Mouse (Mus musculus): ENCODE measurements around the gene Malrd1. TPM values are rescaled to one million over a fixed set of nuclear protein-coding genes. Genes with fewer than 3 reads are reported as not detected.

The Malrd1 gene
- polyA plus RNA-seq (2015; fragmentation: Nextera tagmentation; extraction: Ambion mirVana) = 0.03 TPM in 1 of 2 replicates, not detected in the other

- Histone ChIP-seq H3K4me1 (ENCODE audit: control insufficient read depth, insufficient read depth, low read length) (no peaks in the 10 kb centered on the region), H3K9ac (ENCODE audit: low read length) (no peak within 1 kb of the TSS), H3K27me3 (ENCODE audit: control insufficient read depth, insufficient read depth, low read length) (no peaks in the 10 kb centered on the region), H3K4me2 (ENCODE audit: low read depth, low read length) (no peak within 1 kb of the TSS), H3K36me3 (ENCODE audit: control insufficient read depth, insufficient read depth) (no peaks in the 10 kb centered on the region), H3K9me3 (replicated peaks; ENCODE audit: control insufficient read depth, low read length) (peaks cover 6% of the 10 kb centered on the region; the same call in 1 of the 2 replicates), H3K27ac (ENCODE audit: low read length) (no peak within 1 kb of the TSS), H3K4me3 (ENCODE audit: low read length) (no peak within 1 kb of the TSS)
- 57% methylated on average over 2 of the region's 2 CpGs for WGBS
- ATAC-seq (replicated peaks; ENCODE audit: extremely low read depth, insufficient read depth, low FRiP score) = no peak
Measured at GRCm38 (mm10) chr2:15526241-15526924, at the start of gene Malrd1. Gene Malrd1 (plus strand): TSS chr2:15526479.

GRCm38 (mm10) chr2:15538643-15539042 lies 12.4 kb downstream of the Malrd1 start:
- H3K36me3 ChIP-seq (ENCODE audit: control insufficient read depth, insufficient read depth) = no peaks in the 10 kb centered on the region
- peak overlapping the region; percentile 16; the same call in 1 of the 2 replicates for H3K27ac ChIP-seq (ENCODE audit: low read length)
- no peak overlapping the region for H3K4me3 ChIP-seq (ENCODE audit: low read length)
- no peak overlapping the region for H3K4me2 ChIP-seq (ENCODE audit: low read depth, low read length)
- H3K27me3 ChIP-seq (ENCODE audit: control insufficient read depth, insufficient read depth, low read length) = no peaks in the 10 kb centered on the region
- no peak overlapping the region for H3K9ac ChIP-seq (ENCODE audit: low read length)
- peaks cover 3% of the 10 kb centered on the region; the same call in 1 of the 2 replicates for H3K4me1 ChIP-seq (ENCODE audit: control insufficient read depth, insufficient read depth, low read length)
- H3K9me3 ChIP-seq (replicated peaks; ENCODE audit: control insufficient read depth, low read length) = no peaks in the 10 kb centered on the region
- WGBS = 19% methylated on average over 1 of the region's 1 CpGs
- peak; percentile 89 for ATAC-seq (replicated peaks; ENCODE audit: extremely low read depth, insufficient read depth, low FRiP score)

GRCm38 (mm10) chr2:15613327-15613948 lies 87.2 kb downstream of the Malrd1 start:
- no peaks in the 10 kb centered on the region for H3K4me1 ChIP-seq (ENCODE audit: control insufficient read depth, insufficient read depth, low read length)
- no peak overlapping the region for H3K9ac ChIP-seq (ENCODE audit: low read length)
- H3K27ac ChIP-seq (ENCODE audit: low read length) = no peak overlapping the region
- H3K4me3 ChIP-seq (ENCODE audit: low read length) = no peak overlapping the region
- H3K4me2 ChIP-seq (ENCODE audit: low read depth, low read length) = no peak overlapping the region
- no peaks in the 10 kb centered on the region for H3K9me3 ChIP-seq (replicated peaks; ENCODE audit: control insufficient read depth, low read length)
- no peaks in the 10 kb centered on the region for H3K36me3 ChIP-seq (ENCODE audit: control insufficient read depth, insufficient read depth)
- 59% methylated on average over 4 of the region's 4 CpGs for WGBS
- no peak for ATAC-seq (replicated peaks; ENCODE audit: extremely low read depth, insufficient read depth, low FRiP score)
- H3K27me3 ChIP-seq (ENCODE audit: control insufficient read depth, insufficient read depth, low read length) = no peaks in the 10 kb centered on the region

DNA sequence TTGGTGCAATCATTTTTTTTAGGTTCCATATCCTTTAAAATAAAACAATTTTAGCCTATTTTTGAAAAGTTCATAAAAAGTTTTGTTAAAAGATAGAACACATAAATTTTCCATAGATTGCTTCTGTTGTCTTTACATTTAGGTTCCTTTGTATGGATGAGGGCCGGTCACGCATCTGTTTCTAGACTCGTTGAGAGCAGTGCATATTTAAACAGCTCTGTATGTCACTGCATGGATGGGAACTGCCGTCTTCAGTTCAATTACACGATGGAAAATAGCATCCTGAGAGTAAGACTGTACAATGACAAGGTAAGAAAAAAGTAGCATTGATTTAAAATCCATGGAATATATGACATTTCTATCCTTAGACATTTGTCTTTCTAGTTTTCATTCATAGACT lies 87.7 kb downstream of the Malrd1 start:
- H3K4me2 ChIP-seq (ENCODE audit: low read depth, low read length) = no peak overlapping the region
- H3K9ac ChIP-seq (ENCODE audit: low read length) = no peak overlapping the region
- no peak overlapping the region for H3K27ac ChIP-seq (ENCODE audit: low read length)
- H3K36me3 ChIP-seq (ENCODE audit: control insufficient read depth, insufficient read depth) = no peaks in the 10 kb centered on the region
- no peak overlapping the region for H3K4me3 ChIP-seq (ENCODE audit: low read length)
- no peak for ATAC-seq (replicated peaks; ENCODE audit: extremely low read depth, insufficient read depth, low FRiP score)
- 78% methylated on average over 5 of the region's 5 CpGs for WGBS
- H3K27me3 ChIP-seq (ENCODE audit: control insufficient read depth, insufficient read depth, low read length) = no peaks in the 10 kb centered on the region
- no peaks in the 10 kb centered on the region for H3K9me3 ChIP-seq (replicated peaks; ENCODE audit: control insufficient read depth, low read length)
- H3K4me1 ChIP-seq (ENCODE audit: control insufficient read depth, insufficient read depth, low read length) = no peaks in the 10 kb centered on the region

- Histone ChIP-seq H3K9me3 (replicated peaks; ENCODE audit: control insufficient read depth, low read length) (no peaks in the 10 kb centered on the region), H3K4me2 (ENCODE audit: low read depth, low read length) (no peak overlapping the region), H3K27ac (ENCODE audit: low read length) (no peak overlapping the region), H3K36me3 (ENCODE audit: control insufficient read depth, insufficient read depth) (no peaks in the 10 kb centered on the region), H3K4me3 (ENCODE audit: low read length) (no peak overlapping the region), H3K9ac (ENCODE audit: low read length) (no peak overlapping the region), H3K27me3 (ENCODE audit: control insufficient read depth, insufficient read depth, low read length) (no peaks in the 10 kb centered on the region), H3K4me1 (ENCODE audit: control insufficient read depth, insufficient read depth, low read length) (no peaks in the 10 kb centered on the region)
- no peak for ATAC-seq (replicated peaks; ENCODE audit: extremely low read depth, insufficient read depth, low FRiP score)
- WGBS = 85% methylated on average over 1 of the region's 1 CpGs
Measured at GRCm38 (mm10) chr2:15635761-15636160, 109.5 kb downstream of the Malrd1 start.

DNA sequence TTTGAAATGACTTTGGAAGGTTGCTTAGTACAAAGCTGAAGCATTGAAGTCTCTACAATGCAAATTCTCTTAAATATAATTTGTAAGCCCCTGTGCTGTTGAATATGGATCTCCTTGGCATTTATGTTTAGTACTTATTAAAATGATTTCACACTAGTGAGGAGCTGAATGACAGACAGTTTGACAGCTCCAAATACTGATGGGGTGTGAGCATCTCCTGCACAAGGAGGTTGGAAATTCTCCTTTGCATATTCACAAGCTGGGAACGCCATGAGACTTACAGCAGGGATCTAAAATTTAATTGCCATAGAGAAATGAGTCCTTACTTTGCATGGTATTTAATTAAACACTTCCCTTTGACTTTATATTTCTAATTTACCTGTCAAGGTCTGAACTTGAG lies 117.6 kb downstream of the Malrd1 start:
- Histone ChIP-seq H3K4me2 (ENCODE audit: low read depth, low read length) (no peak overlapping the region), H3K27me3 (ENCODE audit: control insufficient read depth, insufficient read depth, low read length) (no peaks in the 10 kb centered on the region), H3K9ac (ENCODE audit: low read length) (no peak overlapping the region), H3K36me3 (ENCODE audit: control insufficient read depth, insufficient read depth) (no peaks in the 10 kb centered on the region), H3K4me3 (ENCODE audit: low read length) (no peak overlapping the region), H3K4me1 (ENCODE audit: control insufficient read depth, insufficient read depth, low read length) (no peaks in the 10 kb centered on the region), H3K9me3 (replicated peaks; ENCODE audit: control insufficient read depth, low read length) (no peaks in the 10 kb centered on the region), H3K27ac (ENCODE audit: low read length) (no peak overlapping the region)
- no peak for ATAC-seq (replicated peaks; ENCODE audit: extremely low read depth, insufficient read depth, low FRiP score)
- 61% methylated on average over 1 of the region's 1 CpGs for WGBS

DNA sequence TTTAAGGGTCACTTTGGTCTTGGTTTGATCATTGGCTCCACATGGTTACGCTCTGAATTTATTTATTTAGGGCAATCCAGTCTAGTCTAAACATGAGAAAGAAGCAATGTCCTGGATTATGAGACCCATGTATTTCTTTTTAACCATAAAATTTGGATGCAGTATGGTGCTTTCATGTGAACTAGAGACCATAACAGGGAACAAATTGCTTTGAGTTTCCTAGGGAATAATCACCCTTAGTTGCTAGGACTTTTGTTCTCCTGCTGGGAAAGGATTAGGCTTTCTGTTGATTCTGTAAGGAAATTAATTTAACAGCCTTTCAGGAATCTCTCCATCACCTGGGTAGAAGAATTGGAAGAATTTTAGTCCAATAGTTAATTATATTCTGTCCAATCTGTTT lies 130.1 kb downstream of the Malrd1 start:
- Histone ChIP-seq H3K4me1 (ENCODE audit: control insufficient read depth, insufficient read depth, low read length) (no peaks in the 10 kb centered on the region), H3K4me3 (ENCODE audit: low read length) (no peak overlapping the region), H3K9ac (ENCODE audit: low read length) (no peak overlapping the region), H3K36me3 (ENCODE audit: control insufficient read depth, insufficient read depth) (no peaks in the 10 kb centered on the region), H3K27ac (ENCODE audit: low read length) (no peak overlapping the region), H3K27me3 (ENCODE audit: control insufficient read depth, insufficient read depth, low read length) (no peaks in the 10 kb centered on the region), H3K4me2 (ENCODE audit: low read depth, low read length) (no peak overlapping the region), H3K9me3 (replicated peaks; ENCODE audit: control insufficient read depth, low read length) (no peaks in the 10 kb centered on the region)
- 82% methylated on average over 1 of the region's 1 CpGs for WGBS
- ATAC-seq (replicated peaks; ENCODE audit: extremely low read depth, insufficient read depth, low FRiP score) = no peak

- no peak overlapping the region for H3K27ac ChIP-seq (ENCODE audit: low read length)
- H3K4me2 ChIP-seq (ENCODE audit: low read depth, low read length) = no peak overlapping the region
- H3K4me3 ChIP-seq (ENCODE audit: low read length) = no peak overlapping the region
- WGBS = 77% methylated on average over 3 of the region's 3 CpGs
- no peaks in the 10 kb centered on the region for H3K36me3 ChIP-seq (ENCODE audit: control insufficient read depth, insufficient read depth)
- no peaks in the 10 kb centered on the region for H3K27me3 ChIP-seq (ENCODE audit: control insufficient read depth, insufficient read depth, low read length)
- no peak overlapping the region for H3K9ac ChIP-seq (ENCODE audit: low read length)
- no peaks in the 10 kb centered on the region for H3K9me3 ChIP-seq (replicated peaks; ENCODE audit: control insufficient read depth, low read length)
- H3K4me1 ChIP-seq (ENCODE audit: control insufficient read depth, insufficient read depth, low read length) = no peaks in the 10 kb centered on the region
- no peak for ATAC-seq (replicated peaks; ENCODE audit: extremely low read depth, insufficient read depth, low FRiP score)
Measured at GRCm38 (mm10) chr2:15702977-15703376, 176.7 kb downstream of the Malrd1 start.

GRCm38 (mm10) chr2:15740945-15741344 lies 214.7 kb downstream of the Malrd1 start:
- ATAC-seq (replicated peaks; ENCODE audit: extremely low read depth, insufficient read depth, low FRiP score) = no peak
- WGBS = 66% methylated on average over 1 of the region's 1 CpGs
- no peak overlapping the region for H3K9ac ChIP-seq (ENCODE audit: low read length)

More at GRCm38 (mm10) chr2:15740945-15741344, 214.7 kb downstream of the Malrd1 start:
- Histone ChIP-seq H3K9me3 (replicated peaks; ENCODE audit: control insufficient read depth, low read length) (0 out of 2 replicates have a peak, but pooled peaks cover 4% of the 10 kb centered on the region), H3K4me1 (ENCODE audit: control insufficient read depth, insufficient read depth, low read length) (no peaks in the 10 kb centered on the region), H3K4me2 (ENCODE audit: low read depth, low read length) (no peak overlapping the region), H3K36me3 (ENCODE audit: control insufficient read depth, insufficient read depth) (no peaks in the 10 kb centered on the region), H3K27me3 (ENCODE audit: control insufficient read depth, insufficient read depth, low read length) (no peaks in the 10 kb centered on the region), H3K27ac (ENCODE audit: low read length) (no peak overlapping the region), H3K4me3 (ENCODE audit: low read length) (no peak overlapping the region)
